Mouse (Mus musculus) heart, embryonic 11.5 days (tissue): Measurements from ENCODE around the gene Maml2. TPM values are rescaled to one million over a fixed set of nuclear protein-coding genes. Genes with fewer than 3 reads are reported as not detected.

Experiments
- ATAC-seq: fragments of 200-750 bp; cut with Nextera tagmentation; replicated peaks from 2 replicates; pipeline ENCODE4 v1.8.0; 2017; ENCODE audit warnings: moderate library complexity; ENCODE audit not compliant: insufficient number of reproducible peaks, low FRiP score, low TSS enrichment
- H3K27ac ChIP-seq: fragments of 300-500 bp; sonication (generic); 2 replicates; pipeline ENCODE4 v1.5.1; 2014; ENCODE audit warnings: mild to moderate bottlenecking, low read depth, low read length
- H3K27me3 ChIP-seq: fragments of 300-500 bp; sonication (generic); 2 replicates; pipeline ENCODE4 v1.6.1; 2014; ENCODE audit warnings: mild to moderate bottlenecking, low read length, mixed read lengths; ENCODE audit not compliant: control insufficient read depth, insufficient read depth
- H3K36me3 ChIP-seq: fragments of 300-500 bp; sonication (generic); 2 replicates; pipeline ENCODE4 v1.6.1; 2014; ENCODE audit warnings: mild to moderate bottlenecking, low read length, moderate library complexity, mixed read lengths; ENCODE audit not compliant: control insufficient read depth, insufficient read depth
- H3K4me1 ChIP-seq: fragments of 300-500 bp; sonication (generic); 2 replicates; pipeline ENCODE4 v1.6.1; 2014; ENCODE audit warnings: low read length; ENCODE audit not compliant: control insufficient read depth, insufficient read depth
- H3K4me2 ChIP-seq: fragments of 300-500 bp; sonication (generic); 2 replicates; pipeline ENCODE4 v1.6.1; 2014; ENCODE audit warnings: mild to moderate bottlenecking, moderate library complexity
- H3K4me3 ChIP-seq: fragments of 300-500 bp; sonication (generic); 2 replicates; pipeline ENCODE4 v1.5.1; 2014; ENCODE audit warnings: low read depth, low read length
- H3K9ac ChIP-seq: fragments of 300-500 bp; sonication (generic); 2 replicates; pipeline ENCODE4 v1.6.1; 2014; ENCODE audit warnings: mild to moderate bottlenecking, low read depth, low read length, moderate library complexity
- H3K9me3 ChIP-seq: fragments of 300-500 bp; sonication (generic); replicated peaks from 2 replicates; pipeline ENCODE4 v1.6.1; 2016; ENCODE audit warnings: low read length; ENCODE audit not compliant: control insufficient read depth
- WGBS: fragments of 180-500 bp; shearing (Covaris S2); extraction: QIAGEN DNeasy Blood & Tissue Kit; methylation state at CpG from one replicate; pipeline ENCODE4 v1.1.7; 2014; ENCODE audit not compliant: insufficient replicate concordance; 5-methylcytosine and 5-hydroxymethylcytosine counted together
- polyA plus RNA-seq: library from polyadenylated mRNA; unstranded; fragments of >200 nt; fragmentation: Nextera tagmentation; extraction: Ambion mirVana; gene quantifications from 2 replicates; pipeline ENCODE4 v1.2.1, GENCODE M21; 2014

Gene Maml2
- polyA plus RNA-seq, 1 experiment from 2014 or later: 9.1 TPM

DNA sequence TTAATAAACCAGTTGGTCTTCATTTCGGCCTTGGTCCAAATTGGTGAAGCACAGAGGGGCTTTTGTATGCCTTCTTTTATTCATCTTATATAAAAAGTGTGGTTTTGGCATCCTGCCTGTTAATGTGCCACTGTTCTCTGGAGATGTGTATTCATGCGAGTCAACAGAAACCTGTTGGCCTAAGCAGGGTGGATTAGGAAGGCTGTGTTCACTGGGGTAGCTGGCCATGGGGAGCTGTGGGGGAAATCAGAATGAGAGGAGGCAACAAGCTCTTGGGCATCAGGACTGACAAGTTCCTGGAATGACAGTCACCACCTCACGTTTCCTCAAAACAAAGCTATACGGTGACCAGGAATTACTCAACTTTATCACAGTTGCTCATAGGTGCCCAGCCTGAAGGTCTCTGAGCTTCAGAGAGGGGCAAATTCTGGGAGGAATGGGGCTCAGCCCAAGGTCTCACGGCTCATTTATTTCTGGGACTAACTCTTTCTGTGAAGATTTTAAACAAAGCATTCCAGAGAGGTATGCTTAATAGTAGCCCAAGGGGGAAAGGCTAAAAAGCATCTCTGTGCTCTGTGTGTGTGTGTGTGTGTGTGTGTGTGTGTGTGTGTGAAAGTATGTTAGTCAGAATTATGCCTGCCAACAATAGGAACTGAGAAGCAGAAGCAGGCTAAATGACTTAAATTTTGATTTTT lies 228.0 kb downstream of the Maml2 start:
- Histone ChIP-seq H3K4me3 (no peak overlapping the region), H3K9me3 (no peaks in the 10 kb centered on the region), H3K4me2 (no peak overlapping the region), H3K9ac (no peak overlapping the region), H3K27me3 (no peaks in the 10 kb centered on the region), H3K36me3 (no peaks in the 10 kb centered on the region), H3K4me1 (peaks cover 10% of the 10 kb centered on the region), H3K27ac (no peak overlapping the region)
- 73% methylated on average over 5 of the region's 5 CpGs for WGBS
- no peak for ATAC-seq

DNA sequence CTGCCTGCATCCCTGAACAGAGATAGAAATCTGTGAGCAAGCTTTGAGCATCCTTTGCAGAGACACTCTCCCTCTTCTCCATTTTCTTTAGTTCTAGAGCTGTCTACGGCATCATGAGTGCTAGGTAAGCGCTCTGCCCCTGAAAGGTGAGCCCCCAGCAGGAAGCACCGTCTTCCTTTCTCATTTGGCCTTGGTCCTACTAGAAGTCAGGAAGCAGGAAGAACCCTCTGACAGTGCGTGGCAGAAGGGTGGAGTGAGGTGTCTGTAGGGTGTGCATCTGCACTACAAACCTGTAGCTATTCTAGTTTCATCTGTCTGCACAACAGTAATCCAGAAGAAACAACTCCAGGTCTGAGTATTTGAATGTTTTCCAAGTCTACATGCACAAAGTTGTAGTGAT lies 232.8 kb downstream of the Maml2 start:
- no peak for ATAC-seq
- H3K27ac ChIP-seq: no peak overlapping the region
- no peaks in the 10 kb centered on the region for H3K9me3 ChIP-seq
- 66% methylated on average over 4 of the region's 4 CpGs for WGBS
- H3K9ac ChIP-seq: no peak overlapping the region
- no peak overlapping the region for H3K4me2 ChIP-seq
- no peaks in the 10 kb centered on the region for H3K27me3 ChIP-seq
- no peak overlapping the region for H3K4me3 ChIP-seq
- no peaks in the 10 kb centered on the region; the same call in 1 of the 2 replicates for H3K4me1 ChIP-seq
- no peaks in the 10 kb centered on the region for H3K36me3 ChIP-seq

DNA sequence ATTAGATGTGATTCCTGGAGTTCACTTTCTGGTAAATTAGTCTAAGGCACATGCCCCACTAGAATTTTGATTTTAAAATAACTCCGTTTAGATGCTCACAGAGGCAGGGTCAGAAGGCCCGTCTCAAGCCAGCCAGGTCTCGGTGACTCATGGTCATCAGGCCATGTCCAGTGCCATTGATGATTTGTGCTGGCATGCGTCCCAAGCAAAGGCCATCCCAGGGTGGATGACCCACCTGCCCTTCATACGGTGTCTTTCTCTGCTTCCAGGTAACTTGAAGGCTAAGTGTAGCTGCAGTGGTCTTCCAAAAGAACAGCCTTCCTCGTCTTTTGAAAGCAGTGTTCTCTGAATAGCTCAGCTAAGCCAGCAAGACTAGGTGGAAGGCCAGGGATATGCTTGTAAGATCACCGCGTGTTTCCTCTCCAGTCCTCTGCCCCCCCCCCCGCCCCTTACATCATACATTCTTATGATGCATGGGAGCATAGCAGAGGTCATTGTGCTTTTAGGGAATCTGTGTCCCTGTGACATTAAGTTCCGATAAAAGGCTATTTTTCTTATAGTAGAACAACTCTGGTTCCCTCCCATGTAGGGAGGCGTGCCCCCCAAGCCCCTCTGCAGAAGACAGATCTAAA lies 235.4 kb downstream of the Maml2 start:
- H3K4me3 ChIP-seq: no peak overlapping the region
- H3K4me2 ChIP-seq: no peak overlapping the region
- H3K4me1 ChIP-seq: peaks cover 14% of the 10 kb centered on the region
- H3K27ac ChIP-seq: no peak overlapping the region
- no peaks in the 10 kb centered on the region for H3K9me3 ChIP-seq
- no peaks in the 10 kb centered on the region for H3K27me3 ChIP-seq
- no peak for ATAC-seq
- no peaks in the 10 kb centered on the region for H3K36me3 ChIP-seq
- WGBS: 73% methylated on average over 11 of the region's 11 CpGs
- H3K9ac ChIP-seq: no peak overlapping the region

DNA sequence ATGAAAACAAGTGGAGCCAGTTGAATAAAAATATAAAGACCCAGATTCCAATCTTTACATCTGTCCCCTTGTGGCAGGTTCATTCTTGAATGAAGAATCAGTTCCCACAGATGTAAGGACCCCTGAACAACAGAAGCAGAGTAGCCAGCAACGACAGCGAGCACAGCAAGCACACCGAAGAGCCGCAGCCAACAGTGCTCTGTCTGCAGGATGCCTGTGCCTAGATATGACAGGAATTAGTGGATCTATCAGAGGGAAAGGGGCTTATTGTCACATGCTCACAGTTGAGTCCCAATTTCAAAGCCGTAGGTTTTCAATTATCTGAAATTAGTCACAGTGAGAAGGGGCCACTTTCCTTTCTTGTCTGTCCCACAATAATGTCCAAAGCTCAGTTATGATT lies 238.0 kb downstream of the Maml2 start:
- WGBS: 48% methylated on average over 5 of the region's 5 CpGs
- H3K9ac ChIP-seq: no peak overlapping the region
- no peak for ATAC-seq
- H3K4me3 ChIP-seq: no peak overlapping the region
- H3K27ac ChIP-seq: peak overlapping the region; percentile 22; the same call in 1 of the 2 replicates
- H3K27me3 ChIP-seq: no peaks in the 10 kb centered on the region
- no peaks in the 10 kb centered on the region for H3K9me3 ChIP-seq
- H3K36me3 ChIP-seq: no peaks in the 10 kb centered on the region
- H3K4me2 ChIP-seq: no peak overlapping the region
- peaks cover 16% of the 10 kb centered on the region for H3K4me1 ChIP-seq

GRCm38 (mm10) chr9:13536419-13537261 lies 238.9 kb downstream of the Maml2 start:
- H3K4me1 ChIP-seq: peaks cover 16% of the 10 kb centered on the region

DNA sequence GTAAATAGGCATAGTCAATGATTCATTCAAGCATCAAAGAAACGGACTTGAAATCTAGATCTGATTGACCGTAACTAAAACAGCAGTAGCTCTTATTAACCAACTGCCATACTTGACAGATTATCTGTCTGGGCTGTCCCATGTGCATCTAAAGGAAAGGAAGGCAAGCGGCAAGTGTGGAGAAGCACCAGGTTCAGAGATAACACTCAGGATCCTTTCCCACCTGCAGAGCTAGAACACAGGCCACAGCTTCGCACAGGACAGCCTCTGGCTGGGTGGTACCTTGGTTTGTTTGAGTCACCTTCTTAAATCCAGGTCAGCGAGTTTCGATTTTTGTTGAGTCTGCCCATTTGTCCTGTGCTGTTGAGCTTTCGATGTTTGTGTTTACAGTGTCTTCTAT lies 240.4 kb downstream of the Maml2 start:
- H3K4me2 ChIP-seq: no peak overlapping the region
- no peak overlapping the region for H3K4me3 ChIP-seq
- peaks cover 20% of the 10 kb centered on the region for H3K4me1 ChIP-seq
- H3K9ac ChIP-seq: no peak overlapping the region
- no peaks in the 10 kb centered on the region for H3K27me3 ChIP-seq
- 78% methylated on average over 7 of the region's 7 CpGs for WGBS
- H3K27ac ChIP-seq: no peak overlapping the region
- no peak for ATAC-seq
- H3K9me3 ChIP-seq: no peaks in the 10 kb centered on the region
- H3K36me3 ChIP-seq: no peaks in the 10 kb centered on the region

More at GRCm38 (mm10) chr9:13536419-13537261, 238.9 kb downstream of the Maml2 start:
- H3K4me2 ChIP-seq: 0 out of 2 replicates have a peak overlapping the region, but pooled peaks have one; percentile 16
- no peak overlapping the region for H3K4me3 ChIP-seq
- ATAC-seq: peak; percentile 43; the same call in 1 of the 2 replicates
- peak overlapping the region; percentile 22 for H3K27ac ChIP-seq
- WGBS: 31% methylated on average over 12 of the region's 12 CpGs
- no peaks in the 10 kb centered on the region for H3K9me3 ChIP-seq
- H3K27me3 ChIP-seq: no peaks in the 10 kb centered on the region
- H3K36me3 ChIP-seq: no peaks in the 10 kb centered on the region
- no peak overlapping the region for H3K9ac ChIP-seq

GRCm38 (mm10) chr9:13539535-13539934 lies 241.8 kb downstream of the Maml2 start:
- Histone ChIP-seq H3K27ac (peak overlapping the region; percentile 31; the same call in 1 of the 2 replicates), H3K36me3 (no peaks in the 10 kb centered on the region), H3K4me1 (peaks cover 26% of the 10 kb centered on the region), H3K4me2 (no peak overlapping the region), H3K4me3 (no peak overlapping the region), H3K9me3 (no peaks in the 10 kb centered on the region), H3K27me3 (no peaks in the 10 kb centered on the region), H3K9ac (no peak overlapping the region)
- no peak for ATAC-seq
- 54% methylated on average over 4 of the region's 4 CpGs for WGBS

GRCm38 (mm10) chr9:13540227-13540626 lies 242.5 kb downstream of the Maml2 start:
- no peak overlapping the region for H3K9ac ChIP-seq
- H3K4me2 ChIP-seq: no peak overlapping the region
- no peak overlapping the region for H3K27ac ChIP-seq
- H3K36me3 ChIP-seq: no peaks in the 10 kb centered on the region
- H3K9me3 ChIP-seq: no peaks in the 10 kb centered on the region
- no peak overlapping the region for H3K4me3 ChIP-seq
- peaks cover 26% of the 10 kb centered on the region for H3K4me1 ChIP-seq
- no peaks in the 10 kb centered on the region for H3K27me3 ChIP-seq
- 93% methylated on average over 2 of the region's 2 CpGs for WGBS
- ATAC-seq: no peak
